Mouse (Mus musculus): ENCODE measurements around the gene Kcnt1.

Kcnt1 gene

DNA sequence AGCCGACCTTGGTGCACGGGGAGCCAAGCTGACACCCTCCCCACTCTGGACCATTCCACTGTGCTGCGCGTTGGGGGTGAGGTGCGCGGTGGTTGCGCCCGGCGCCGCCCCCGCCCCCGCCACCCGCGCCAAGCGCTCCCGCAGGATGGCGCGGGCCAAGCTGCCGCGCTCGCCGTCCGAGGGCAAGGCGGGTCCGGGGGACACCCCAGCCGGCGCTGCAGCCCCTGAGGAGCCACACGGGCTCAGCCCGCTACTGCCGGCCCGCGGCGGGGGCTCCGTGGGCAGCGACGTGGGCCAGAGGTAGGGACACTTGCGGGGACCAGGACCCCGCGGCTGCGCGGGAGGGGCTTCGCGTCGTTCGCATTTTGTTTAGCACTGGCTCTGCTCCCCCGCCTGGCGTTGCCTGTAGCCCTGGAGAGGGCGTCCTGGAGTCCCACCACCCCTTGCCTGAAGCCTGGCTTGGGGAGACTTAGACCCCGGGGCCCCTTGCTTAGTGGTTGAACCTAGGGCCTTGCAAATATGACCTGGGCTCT is 14.3 kb downstream of the Kcnt1 start:
- no peak for DNase-seq (ENCODE audit: low spot score in 2 of 2)

DNA sequence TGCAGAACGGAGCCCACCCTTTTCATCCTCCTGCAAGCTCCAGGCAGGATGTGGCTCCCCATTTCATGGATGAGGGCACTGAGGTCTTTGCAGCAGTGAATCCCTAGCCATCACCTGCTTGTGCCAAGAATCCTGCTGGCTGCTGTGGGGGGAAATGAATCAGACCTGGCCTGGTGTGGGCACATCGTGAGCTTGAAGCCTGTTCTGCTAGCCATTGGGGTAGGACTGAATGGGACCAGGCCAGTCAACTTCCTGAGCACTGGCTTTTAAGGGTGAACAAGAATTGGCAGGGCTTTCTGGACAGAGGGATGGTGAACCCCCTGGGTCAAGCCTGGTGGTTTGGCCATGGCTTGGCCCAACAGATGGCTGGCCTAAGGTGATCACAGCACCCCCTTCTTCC is 15.0 kb downstream of the Kcnt1 start:
- no peak for DNase-seq (ENCODE audit: low spot score in 2 of 2)

DNA sequence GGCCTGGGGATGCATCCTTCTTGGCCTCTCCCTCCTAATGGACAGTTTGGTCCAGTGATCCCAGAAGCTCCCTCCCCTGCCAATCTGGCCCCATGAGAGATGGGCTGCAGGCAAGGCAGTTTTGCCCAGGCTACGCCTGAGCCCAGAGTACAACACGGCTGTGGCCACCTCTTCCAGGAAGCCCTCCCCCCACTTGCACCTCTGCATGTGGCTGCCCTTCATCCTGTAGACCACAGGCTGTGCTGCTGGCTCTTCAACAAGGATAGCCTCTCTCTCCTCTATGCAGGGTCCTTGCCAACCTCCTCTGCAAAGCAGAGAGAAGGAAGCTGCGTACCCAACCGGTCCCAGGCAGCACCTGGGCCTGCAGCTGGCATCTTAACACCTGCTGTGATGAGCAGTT is 15.5 kb downstream of the Kcnt1 start:
- DNase-seq (ENCODE audit: low spot score in 2 of 2) = no peak

DNA sequence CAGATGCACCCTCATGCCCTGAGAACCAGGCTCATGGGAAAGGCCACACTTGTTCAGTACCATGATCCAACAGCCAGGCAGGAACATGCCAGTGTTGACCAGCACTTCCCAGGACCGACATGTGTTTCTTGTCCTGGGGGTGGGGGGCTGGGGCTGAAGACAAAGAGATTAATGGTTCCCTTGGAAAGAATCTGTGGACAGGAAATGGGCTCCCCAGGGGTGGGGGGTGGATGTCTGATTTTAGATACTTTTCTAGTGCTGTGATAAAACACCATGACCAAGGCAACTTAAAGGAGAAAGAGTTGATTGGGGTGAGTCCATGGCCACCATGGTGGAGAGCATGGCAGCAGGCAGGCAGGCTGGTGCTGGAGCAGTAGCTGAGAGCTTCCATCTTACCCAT is 18.7 kb downstream of the Kcnt1 start:
- DNase-seq (ENCODE audit: low spot score in 2 of 2) = no peak

DNA sequence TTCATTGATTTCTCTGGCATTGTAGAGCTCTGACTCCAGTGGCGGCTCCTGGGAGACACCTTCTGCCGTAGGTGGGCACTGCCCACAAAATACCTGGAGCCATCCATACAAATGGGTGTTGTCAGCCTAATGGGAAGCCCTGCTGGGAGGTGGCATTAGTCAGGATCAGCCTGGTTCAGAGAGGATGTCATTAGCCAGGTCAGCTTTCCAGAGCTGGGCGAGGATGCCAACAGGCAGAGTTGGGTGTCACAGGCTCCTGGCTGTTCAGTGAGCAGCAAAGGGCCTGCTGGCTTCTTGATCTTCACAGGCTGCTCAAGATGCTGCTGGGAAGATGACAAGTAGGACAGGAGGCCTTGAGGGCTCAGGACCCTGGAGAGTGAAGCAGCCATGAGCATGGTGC is 21.2 kb downstream of the Kcnt1 start:
- no peak for DNase-seq (ENCODE audit: low spot score in 2 of 2)

GRCm38 (mm10) chr2:25887226-25887625 is 23.7 kb downstream of the Kcnt1 start:
- no peak for DNase-seq (ENCODE audit: low spot score in 2 of 2)

DNA sequence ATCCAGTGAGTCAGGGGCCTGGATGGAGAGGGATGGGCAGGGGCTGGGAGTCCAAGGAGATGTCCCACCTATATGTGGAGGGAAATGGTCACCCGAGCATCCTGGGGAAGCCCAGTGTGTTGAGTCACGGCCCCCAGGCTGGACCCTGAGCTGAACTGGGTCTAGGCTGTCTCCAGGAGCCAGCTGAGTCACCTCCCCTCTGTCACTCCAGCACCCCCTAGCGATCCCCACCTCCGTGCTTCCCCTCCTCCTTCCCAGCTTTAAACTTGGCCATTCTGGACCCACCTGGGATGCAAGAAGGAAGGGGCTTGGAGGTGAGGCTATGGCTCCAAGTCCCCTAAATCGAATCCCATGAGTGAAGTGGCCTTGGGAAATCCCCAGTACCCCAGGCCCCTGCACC is 24.6 kb downstream of the Kcnt1 start:
- no peak for DNase-seq (ENCODE audit: low spot score in 2 of 2)

GRCm38 (mm10) chr2:25892440-25892839 is 28.9 kb downstream of the Kcnt1 start:
- DNase-seq (ENCODE audit: low spot score in 2 of 2) = no peak

- no peak for DNase-seq (ENCODE audit: low spot score in 2 of 2)
Measured at GRCm38 (mm10) chr2:25898970-25899369, 35.4 kb downstream of the Kcnt1 start.

DNA sequence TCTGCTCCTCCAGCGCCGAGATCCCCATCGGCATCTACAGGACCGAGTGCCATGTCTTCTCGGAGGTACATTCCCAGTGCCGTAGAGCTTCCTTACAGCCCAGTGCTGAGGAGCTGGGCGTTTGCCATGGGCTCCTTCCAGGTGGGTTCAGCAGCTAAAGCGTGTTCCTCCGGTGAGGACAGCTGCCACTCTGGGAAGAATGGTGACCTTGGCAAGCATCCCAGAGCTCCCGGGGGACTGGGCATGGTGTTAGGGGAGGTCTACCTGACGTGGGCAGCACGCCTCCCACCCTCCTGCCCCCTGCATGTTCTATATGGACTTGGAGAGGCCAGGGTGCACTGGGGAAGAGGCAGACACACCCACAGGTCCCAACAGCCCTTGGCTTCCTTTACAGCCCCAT is 46.3 kb downstream of the Kcnt1 start:
- DNase-seq (ENCODE audit: low spot score in 2 of 2) = no peak

- peak in 1 of 2 experiments; percentile 42 for DNase-seq (ENCODE audit: low spot score in 2 of 2)
Measured at GRCm38 (mm10) chr2:25913247-25913646, 49.7 kb downstream of the Kcnt1 start.

DNA sequence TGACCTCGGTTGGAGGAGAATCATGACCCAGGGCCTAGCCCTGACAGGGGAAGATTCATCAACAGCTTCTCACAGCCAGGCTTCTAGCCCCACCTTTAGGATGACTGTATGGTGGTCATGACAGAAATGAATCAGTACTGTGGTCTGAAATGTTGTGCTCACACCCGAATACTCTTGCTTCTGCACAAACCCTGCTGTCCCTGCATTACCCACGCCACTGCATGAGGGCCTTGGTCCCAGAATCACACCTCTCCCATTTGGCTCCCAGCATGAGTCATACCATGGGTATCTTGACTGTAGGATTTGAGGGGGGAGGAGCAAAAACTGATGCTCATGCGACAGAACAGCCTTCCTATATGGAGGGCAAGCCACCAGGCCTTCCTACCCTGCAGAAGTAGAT is 50.7 kb downstream of the Kcnt1 start:
- DNase-seq (ENCODE audit: low spot score in 2 of 2) = peak in 1 of 2 experiments; percentile 32

GRCm38 (mm10) chr2:25914821-25915220 is 51.3 kb downstream of the Kcnt1 start:
- no peak for DNase-seq (ENCODE audit: low spot score in 2 of 2)

- DNase-seq (ENCODE audit: low spot score in 2 of 2) = no peak
Measured at GRCm38 (mm10) chr2:25918408-25918807, 54.9 kb downstream of the Kcnt1 start.

DNA sequence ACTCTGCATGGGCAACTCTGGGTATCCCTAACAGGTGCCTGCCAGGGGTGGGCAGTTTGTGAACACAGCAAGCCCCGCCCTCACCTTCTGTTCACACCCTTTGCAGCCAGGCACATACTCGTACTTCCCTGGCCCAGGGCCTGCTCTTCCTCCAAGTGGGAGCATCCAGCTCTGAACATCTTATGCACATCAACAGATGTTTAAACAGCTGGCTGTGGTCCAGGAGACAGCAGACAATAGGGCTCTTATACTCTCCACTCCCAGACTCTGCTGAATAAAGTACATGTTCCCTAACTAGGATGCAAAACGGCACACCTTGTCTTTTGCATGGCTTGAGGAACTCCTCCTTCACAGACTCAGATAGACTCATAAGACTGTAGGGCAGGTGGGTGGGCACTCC is 56.4 kb downstream of the Kcnt1 start:
- DNase-seq (ENCODE audit: low spot score in 2 of 2) = peak in 1 of 2 experiments; percentile 34

GRCm38 (mm10) chr2:25923799-25924198 is 60.3 kb downstream of the Kcnt1 start:
- DNase-seq (ENCODE audit: low spot score in 2 of 2) = no peak

GRCm38 (mm10) chr2:25924934-25925333 is 61.4 kb downstream of the Kcnt1 start:
- DNase-seq (ENCODE audit: low spot score in 2 of 2) = no peak

DNA sequence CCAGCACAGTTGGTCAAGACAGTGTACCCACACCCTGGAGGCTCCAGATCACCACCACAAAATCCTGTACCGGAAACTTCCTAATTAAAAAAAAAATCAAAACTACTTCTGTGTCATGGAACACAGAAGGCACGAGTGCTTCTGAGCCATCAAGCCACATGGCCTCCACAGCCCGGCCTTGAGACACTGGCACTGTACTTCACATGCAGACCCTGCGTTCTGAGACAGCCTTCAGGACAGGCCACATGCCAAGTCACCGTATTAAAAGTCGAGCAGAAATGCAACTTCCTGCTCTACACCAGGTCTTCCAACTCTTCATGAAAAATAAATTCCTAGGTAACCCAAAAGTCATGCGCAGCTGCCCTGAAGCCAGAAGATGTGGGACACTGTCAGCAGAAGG is 64.3 kb downstream of the Kcnt1 start:
- no peak for DNase-seq (ENCODE audit: low spot score in 2 of 2)

DNA sequence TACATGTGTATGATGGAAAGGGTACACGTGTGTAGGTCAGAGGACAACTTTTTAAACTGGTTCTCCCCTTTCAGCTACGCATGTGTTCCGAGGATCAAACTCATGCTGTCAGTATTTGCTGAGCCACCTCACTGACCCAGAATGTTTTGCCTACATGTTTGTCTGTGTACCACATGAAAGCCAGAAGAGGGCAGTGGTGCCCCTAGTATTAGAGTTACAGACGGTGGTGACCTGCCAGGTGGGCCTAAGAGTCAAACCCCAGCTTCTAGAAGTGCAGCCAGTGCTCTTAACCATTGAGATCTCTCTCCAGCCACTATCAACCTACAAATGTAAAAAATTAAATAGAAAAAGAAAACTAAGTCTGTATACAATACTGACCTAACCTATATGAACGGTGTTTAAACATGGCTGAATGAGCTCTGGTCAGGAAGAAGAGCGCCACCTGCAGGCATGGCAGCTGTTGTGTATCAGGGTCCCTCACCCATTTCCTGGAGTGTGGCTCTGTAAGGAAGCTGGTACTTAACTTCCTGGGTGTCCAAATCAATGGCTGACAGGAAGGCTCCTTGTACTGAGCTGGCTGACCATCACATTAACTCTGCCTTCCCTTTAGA is 67.8 kb downstream of the Kcnt1 start:
- no peak for DNase-seq (ENCODE audit: low spot score in 2 of 2)

DNA sequence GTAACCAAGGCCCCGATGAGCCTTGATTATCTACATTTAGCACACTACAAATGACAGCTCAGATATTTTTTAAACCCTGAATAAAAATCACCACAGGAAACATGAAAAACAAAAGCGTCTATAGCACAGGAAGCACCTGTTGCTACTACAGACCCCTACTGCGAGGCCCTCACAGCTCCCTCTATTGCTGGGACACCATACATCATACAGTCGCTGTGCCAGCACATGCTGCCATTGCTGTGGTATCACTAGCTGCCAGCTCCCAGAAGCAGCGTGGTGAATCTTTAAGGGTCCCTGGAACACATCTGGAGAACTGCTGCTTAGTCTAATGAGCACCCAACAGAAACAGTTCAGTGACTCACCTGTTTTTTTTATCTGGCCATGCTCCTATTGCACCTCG is 77.0 kb downstream of the Kcnt1 start:
- no peak for DNase-seq (ENCODE audit: low spot score in 2 of 2)

GRCm38 (mm10) chr2:25943822-25944221 is 80.3 kb downstream of the Kcnt1 start:
- no peak for DNase-seq (ENCODE audit: low spot score in 2 of 2)

- DNase-seq (ENCODE audit: low spot score in 2 of 2) = no peak
Measured at GRCm38 (mm10) chr2:25947950-25948349, 84.4 kb downstream of the Kcnt1 start.

GRCm38 (mm10) chr2:25949291-25949690 is 85.8 kb downstream of the Kcnt1 start:
- DNase-seq (ENCODE audit: low spot score in 2 of 2) = no peak
